Mouse (Mus musculus): ENCODE measurements at regions not wholly inside any gene's neighbourhood (a gene's known extent, or its start where the extent isn't known, plus 50 kb on each side); places are given as distances from the start of the nearest gene placed in this dataset.

- DNase-seq (ENCODE audit: low spot score) = no peak
Observed at GRCm38 (mm10) chr15:60762071-60762470, 91.5 kb downstream of the Fam84b start.

- peak; percentile 15 for DNase-seq (ENCODE audit: low spot score)
Observed at GRCm38 (mm10) chr15:60760015-60760437, 93.6 kb downstream of the Fam84b start.

DNA sequence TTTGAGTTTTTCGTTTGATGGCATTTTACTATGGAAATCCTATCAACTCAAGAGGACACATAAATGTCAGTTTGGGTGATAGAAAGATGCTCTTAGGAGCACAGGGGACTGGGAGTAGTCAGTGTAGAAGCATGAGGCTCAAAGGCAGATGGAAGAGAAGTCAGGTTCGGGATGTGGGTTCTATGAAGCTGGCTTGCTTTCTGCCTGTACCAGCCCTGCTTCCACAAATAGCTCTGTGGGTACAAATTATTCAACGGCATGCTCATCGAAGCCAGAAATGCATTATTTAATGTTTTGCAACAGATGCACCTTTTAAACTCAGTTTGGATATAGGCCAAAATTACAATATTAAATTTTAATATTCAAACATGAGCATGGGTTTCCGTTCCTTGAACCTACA lies 99.3 kb downstream of the Fam84b start:
- no peak for DNase-seq (ENCODE audit: low spot score)

GRCm38 (mm10) chr15:60739598-60739997 lies 114.0 kb downstream of the Fam84b start:
- DNase-seq (ENCODE audit: low spot score) = no peak

DNA sequence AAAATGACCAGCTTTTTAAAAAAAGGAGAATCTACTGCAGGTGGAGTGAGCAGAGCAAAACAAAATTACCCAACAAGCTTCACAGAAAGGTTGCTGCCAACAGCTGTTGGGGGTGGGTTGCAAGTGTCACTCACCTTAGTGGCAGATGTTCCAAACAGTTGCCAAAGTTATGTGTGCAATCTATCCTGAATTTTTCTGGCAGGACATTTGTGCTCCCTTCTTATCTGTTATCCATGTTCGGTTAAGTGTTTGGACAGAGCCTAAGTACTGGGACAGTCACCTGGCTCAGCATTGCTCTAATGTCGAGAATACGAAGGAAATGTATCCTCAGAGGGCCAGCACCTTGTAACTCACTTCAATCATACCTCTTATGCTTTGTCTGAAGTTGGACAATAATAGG lies 115.3 kb downstream of the Fam84b start:
- no peak for DNase-seq (ENCODE audit: low spot score)

DNA sequence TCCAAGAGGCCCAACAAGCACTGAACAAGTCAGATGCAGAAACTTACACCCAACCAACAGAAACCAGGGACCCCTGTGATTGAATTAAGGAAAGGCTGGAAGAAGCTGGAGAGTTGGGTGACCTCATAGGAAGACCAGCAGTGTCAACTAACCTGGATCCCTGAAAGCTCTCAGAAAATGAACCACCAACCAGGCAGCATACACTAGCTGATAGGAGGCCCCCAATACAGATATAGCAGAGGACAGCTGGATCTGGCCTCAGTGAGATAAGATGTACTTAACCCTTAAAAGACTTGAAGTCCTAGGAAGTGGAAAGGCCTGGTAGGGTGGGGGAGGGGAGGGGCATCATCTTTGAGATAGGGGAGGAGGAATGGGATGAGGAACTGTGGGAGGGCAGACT lies 121.2 kb downstream of the Fam84b start:
- DNase-seq (ENCODE audit: low spot score) = no peak

GRCm38 (mm10) chr15:60728754-60729153 lies 124.8 kb downstream of the Fam84b start:
- no peak for DNase-seq (ENCODE audit: low spot score)

DNA sequence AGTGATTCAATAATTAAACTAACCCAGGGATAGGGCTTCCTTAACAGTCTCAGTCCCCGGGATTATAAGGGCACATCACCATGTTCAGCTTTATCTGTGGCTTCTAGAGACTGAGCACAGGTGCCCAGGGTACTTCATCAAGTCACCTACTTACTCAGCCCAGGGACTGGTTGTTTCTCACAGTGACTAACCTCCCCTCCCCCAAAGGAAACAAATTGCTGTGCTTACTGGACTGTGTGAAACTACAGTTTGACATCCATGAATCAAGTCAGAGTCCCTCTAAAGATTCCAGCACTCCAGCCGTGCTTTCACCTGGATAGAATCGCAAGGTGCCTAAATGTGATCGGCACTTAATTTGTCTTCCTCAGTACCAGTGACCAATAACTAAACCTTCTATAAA lies 125.2 kb downstream of the Fam84b start:
- DNase-seq (ENCODE audit: low spot score) = no peak

DNA sequence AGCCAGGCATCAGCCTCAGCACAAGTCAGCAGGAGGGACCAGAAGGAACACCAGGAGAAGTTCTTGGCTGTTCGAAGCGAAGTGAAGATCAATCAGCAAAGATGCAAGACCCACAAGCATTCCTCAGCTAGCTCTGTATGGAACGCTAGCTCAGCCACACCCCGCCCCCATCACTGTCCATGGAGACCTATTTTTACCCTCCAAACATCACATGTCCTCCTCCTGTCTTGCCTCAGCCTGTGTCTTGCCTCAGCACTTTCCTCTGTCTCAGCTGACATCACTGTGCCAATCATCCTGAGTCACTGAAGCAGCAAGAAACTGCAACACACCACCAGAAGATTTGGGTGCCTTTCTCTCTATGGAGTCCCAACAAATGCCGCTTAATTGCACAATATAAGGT lies 134.2 kb downstream of the Fam84b start:
- no peak for DNase-seq (ENCODE audit: low spot score)

GRCm38 (mm10) chr15:60708678-60709077 lies 144.9 kb downstream of the Fam84b start:
- no peak for DNase-seq (ENCODE audit: low spot score)

- DNase-seq (ENCODE audit: low spot score) = no peak
Observed at GRCm38 (mm10) chr15:60706009-60706408, 147.6 kb downstream of the Fam84b start.

GRCm38 (mm10) chr15:60701273-60701672 lies 152.3 kb downstream of the Fam84b start:
- no peak for DNase-seq (ENCODE audit: low spot score)

GRCm38 (mm10) chr15:60694746-60695145 lies 158.8 kb downstream of the Fam84b start:
- no peak for DNase-seq (ENCODE audit: low spot score)

DNA sequence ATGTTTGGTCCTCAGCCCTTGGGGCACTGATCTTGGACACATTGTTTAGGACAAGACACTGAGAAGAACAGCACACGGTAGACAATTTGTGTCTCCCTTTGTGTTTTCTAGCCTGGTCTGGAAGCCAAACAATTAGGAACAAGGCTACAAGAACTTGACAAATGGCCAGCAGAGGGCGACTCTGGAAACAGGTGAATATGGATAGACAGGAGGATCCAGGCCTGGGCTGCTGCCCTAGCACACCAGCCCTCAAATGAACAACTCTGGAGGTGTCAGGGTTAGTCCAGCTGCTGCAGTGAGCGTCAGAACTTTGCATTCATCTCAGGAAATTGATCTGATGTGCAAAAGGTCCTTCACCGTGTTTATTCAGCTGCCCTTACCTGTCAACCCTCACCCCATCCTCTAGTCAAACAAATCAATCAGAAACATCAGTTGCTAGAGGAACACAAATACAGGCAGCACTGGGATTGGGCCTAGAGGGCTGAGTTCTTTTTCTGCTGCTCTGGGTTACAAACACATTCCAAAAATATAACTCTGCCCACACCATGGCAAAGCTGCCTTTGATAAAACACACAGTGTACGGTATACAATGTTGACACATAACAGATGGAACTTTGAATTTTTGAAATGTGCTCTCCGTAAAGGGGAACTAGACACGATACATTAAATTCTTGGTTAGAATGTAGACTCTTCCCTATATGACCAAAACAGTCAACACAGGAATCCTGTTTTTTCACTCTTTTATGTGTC lies 159.7 kb downstream of the Fam84b start:
- DNase-seq (ENCODE audit: low spot score) = peak; percentile 3

GRCm38 (mm10) chr15:60692718-60693597 lies 160.6 kb downstream of the Fam84b start:
- no peak for DNase-seq (ENCODE audit: low spot score)

DNA sequence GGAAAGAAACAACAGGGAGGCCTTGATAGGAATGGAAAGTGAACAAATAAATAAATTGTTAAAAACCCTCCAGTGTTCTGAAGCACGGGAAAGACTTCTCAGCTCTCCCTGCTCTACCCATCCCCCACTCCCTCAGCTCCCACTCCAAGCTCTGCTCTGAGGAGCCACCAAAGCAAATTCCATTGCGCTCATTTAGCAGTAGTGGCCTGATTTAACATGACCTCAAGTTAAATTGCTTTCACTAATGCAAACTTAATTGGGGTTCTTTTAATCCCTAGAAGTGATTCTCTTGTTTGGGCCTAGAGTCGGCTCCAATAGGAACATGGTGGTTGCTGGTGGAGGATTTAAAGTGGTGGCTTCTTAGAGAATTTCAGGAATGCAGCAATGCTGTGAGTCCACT lies 161.4 kb downstream of the Fam84b start:
- no peak for DNase-seq (ENCODE audit: low spot score)

- DNase-seq (ENCODE audit: low spot score) = no peak
Observed at GRCm38 (mm10) chr15:60677397-60677796, 176.2 kb downstream of the Fam84b start.

GRCm38 (mm10) chr15:60657572-60657971 lies 196.0 kb downstream of the Fam84b start:
- no peak for DNase-seq (ENCODE audit: low spot score)

DNA sequence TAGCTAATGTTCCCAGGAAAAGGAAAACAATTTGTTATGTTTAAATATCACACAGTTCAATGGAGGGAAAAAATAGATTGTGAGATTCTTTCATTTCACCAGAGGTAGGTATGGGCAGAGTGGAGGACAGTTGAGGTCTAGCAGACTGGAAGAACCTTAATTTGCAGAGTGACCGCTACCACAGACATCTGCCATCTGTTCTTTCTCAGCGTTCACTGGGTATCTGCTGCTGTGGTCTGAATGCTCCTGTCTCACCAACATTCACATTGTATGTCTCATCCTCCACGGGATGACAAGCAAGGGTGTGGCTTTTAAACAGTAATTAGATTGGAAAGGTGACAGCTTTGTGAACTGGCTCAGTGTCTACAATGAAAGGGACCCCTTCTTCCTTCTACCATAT lies 198.5 kb downstream of the Fam84b start:
- no peak for DNase-seq (ENCODE audit: low spot score)

DNA sequence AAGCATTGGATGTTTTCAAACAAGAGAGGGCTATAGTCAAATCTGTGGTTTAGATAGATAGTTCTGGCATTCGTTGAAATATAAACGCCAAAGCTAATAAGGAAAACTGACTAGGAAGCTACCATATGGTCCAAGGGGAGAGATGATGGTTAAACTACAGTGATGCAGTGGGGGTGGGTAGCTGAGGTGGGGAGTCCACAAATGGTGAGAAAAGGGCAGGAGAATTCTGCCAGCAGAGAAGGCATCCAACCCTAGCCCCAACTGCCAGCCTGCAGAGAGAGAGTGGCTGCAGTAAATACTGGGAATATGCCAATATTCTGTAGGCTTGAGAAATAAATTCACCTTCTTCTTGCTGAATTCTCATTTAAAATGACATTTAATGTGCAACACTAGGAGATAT lies 204.3 kb downstream of the Fam84b start:
- no peak for DNase-seq (ENCODE audit: low spot score)

- DNase-seq (ENCODE audit: low spot score) = no peak
Observed at GRCm38 (mm10) chr15:60641770-60642169, 211.8 kb downstream of the Fam84b start.

DNA sequence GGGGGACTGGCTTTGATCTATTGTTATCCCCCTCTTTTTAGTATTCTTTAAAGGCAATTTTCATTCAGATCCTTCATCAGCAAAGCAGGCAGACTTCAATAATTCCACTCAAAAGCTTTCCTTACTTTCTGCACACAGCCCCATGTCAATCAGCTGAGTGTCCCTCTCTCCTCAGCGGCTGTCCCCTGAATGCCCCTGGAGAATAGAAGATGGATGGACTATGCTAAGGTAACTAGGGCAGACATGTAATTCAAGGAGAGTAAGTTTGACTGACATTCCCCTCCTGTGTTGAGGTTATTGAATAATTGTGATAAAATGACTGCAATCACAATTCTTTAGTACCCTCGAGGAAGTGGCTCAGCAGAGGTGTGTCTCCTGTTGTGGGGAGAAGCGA lies 220.1 kb downstream of the Fam84b start:
- DNase-seq (ENCODE audit: low spot score) = no peak

All from gastrocnemius, adult 18-20 months (tissue).